ENCODE assay signal across 9 mouse cellular contexts in genomic region chr7:144336626-144337025, GRCm38 (mm10).
A peak's percentile ranks its signal among the peaks of the same experiment; 100 is the strongest.
DNase-seq lines count a peak whose midpoint lies in the region; ATAC-seq and TF ChIP-seq lines count a peak whose summit lies in the region.
"Had no signal": no experiment of that assay in that cellular context is flagged by ENCODE, and none has a peak within 500 bp of the region (broad histone marks: within the 10 kb centered on the region; RNA-seq: fewer than 3 reads in every experiment).

No protein-coding gene starts in this region.

- H3K36me3 ChIP-seq in embryonic facial prominence, embryonic 15.5 days: no peaks in the 10 kb centered on the region
- H3K36me3 ChIP-seq in limb, embryonic 10.5 days: no peaks in the 10 kb centered on the region
- H3K36me3 ChIP-seq: heart, embryonic 10.5 days had no signal

- no peaks in the 10 kb centered on the region for H3K27me3 ChIP-seq in embryonic facial prominence, embryonic 15.5 days
- no peaks in the 10 kb centered on the region for H3K27me3 ChIP-seq in limb, embryonic 10.5 days (ENCODE audit: low read depth, poor library complexity, severe bottlenecking)

- no peak for TF ChIP-seq CTCF in layer of hippocampus, adult 2 months (conservative IDR thresholded peaks at IDR 0.05)

- no peak overlapping the region for H3K4me2 ChIP-seq in embryonic facial prominence, embryonic 15.5 days (replicated peaks)

- no peaks in the 10 kb centered on the region for H3K4me1 ChIP-seq in embryonic facial prominence, embryonic 15.5 days
- H3K4me1 ChIP-seq in limb, embryonic 10.5 days: no peaks in the 10 kb centered on the region
- H3K4me1 ChIP-seq: heart, embryonic 10.5 days had no signal

- peak overlapping the region; percentile 11; the same call in 1 of the 2 replicates for H3K27ac ChIP-seq in layer of hippocampus, adult 2 months
- H3K27ac ChIP-seq in embryonic facial prominence, embryonic 15.5 days (replicated peaks): no peak overlapping the region
- no peak overlapping the region for H3K27ac ChIP-seq in limb, embryonic 10.5 days
- H3K27ac ChIP-seq: heart, embryonic 10.5 days had no signal

- H3K4me3 ChIP-seq in layer of hippocampus, adult 2 months: no peak overlapping the region
- H3K4me3 ChIP-seq in embryonic facial prominence, embryonic 15.5 days (replicated peaks): no peak overlapping the region
- no peak overlapping the region for H3K4me3 ChIP-seq in limb, embryonic 10.5 days
- H3K4me3 ChIP-seq: heart, embryonic 10.5 days; megakaryocyte, embryonic 14.5 days had no signal

- no peak overlapping the region for H3K9ac ChIP-seq in embryonic facial prominence, embryonic 15.5 days

- H3K9me3 ChIP-seq in embryonic facial prominence, embryonic 15.5 days (replicated peaks): no peaks in the 10 kb centered on the region
- H3K9me3 ChIP-seq in limb, embryonic 10.5 days (replicated peaks): no peaks in the 10 kb centered on the region
- H3K9me3 ChIP-seq: heart, embryonic 10.5 days had no signal

- peak; percentile 53; the same call in 1 of the 2 replicates for ATAC-seq in embryonic facial prominence, embryonic 15.5 days (ENCODE audit: insufficient number of reproducible peaks, low FRiP score, low TSS enrichment, low read depth)

- no peak for DNase-seq in layer of hippocampus, adult 2 months (ENCODE audit: low spot score in 2 of 2)
- no peak for DNase-seq in layer of hippocampus, postnatal 36 days
- DNase-seq in 416B (ENCODE audit: low read depth): peak; percentile 29
- DNase-seq in R1 (ENCODE audit: low read depth, low spot score): peak; percentile 40
- no peak for DNase-seq in limb, embryonic 10.5 days (ENCODE audit: low spot score)
- no peak for DNase-seq in natural killer cell, adult 2 months (ENCODE audit: low spot score in 2 of 2)

Comparison
In these comparisons a context has a peak if more than half of its experiments do, and no peak if none do; other contexts are left out.
1. DNase-seq: peak in 416B (single experiment) and R1 (single experiment); none in layer of hippocampus, adult 2 months (0 of 2), layer of hippocampus, postnatal 36 days (0 of 2), limb, embryonic 10.5 days (single experiment) and natural killer cell, adult 2 months (0 of 2).